Mouse (Mus musculus) lung, adult 18-20 months (tissue): Measurements from ENCODE around the gene Plcg1.

Source experiments
- DNase-seq, 2 experiments: peaks; one replicate each; pipeline ENCODE4 v3.0.0; 2022; ENCODE audit warnings: mixed read lengths in 2 of 2

The Plcg1 gene

DNA sequence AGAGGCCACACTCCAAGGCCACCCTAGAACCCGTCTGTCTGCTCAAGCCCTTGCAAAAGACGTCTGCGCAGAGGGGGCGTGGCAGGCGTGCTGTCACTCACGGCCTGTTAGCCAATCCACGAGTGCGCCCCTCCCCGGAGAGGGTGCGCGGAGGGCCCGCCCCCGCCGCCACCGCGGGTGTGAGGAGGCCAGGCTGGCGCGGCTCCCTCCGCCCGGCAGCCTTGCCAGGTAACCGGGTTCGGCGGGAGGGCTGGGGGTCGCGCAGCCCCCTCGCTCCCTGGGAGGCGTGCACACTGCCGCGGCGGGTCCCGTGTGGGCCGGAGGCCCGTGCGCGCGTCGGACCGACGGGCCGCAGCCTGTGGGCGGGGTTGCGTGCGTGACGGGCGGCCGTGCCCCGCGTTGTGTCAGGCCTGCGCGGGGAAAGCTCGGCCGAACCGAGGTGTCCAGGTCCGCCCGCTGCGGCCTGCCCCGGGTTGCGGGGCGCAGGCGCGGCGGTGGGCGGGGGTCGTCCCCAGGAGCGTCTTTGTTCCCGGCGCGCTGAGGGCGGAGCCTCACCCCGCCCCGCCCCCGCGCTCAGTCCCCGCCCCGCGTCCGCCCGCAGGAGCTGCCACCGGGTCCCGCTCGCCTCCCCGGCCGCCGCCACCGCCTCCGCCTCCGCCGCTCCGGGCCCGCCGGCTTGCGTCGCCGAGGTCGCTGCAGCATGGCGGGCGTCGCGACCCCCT lies at the start of gene Plcg1:
Plcg1 (plus strand) TSS at position 184 of the 722 bp plus-strand sequence.
- DNase-seq: peak; percentile 94 to 95

- peak; percentile 86 to 91 for DNase-seq
Observed at GRCm38 (mm10) chr2:160700271-160700670, 30.8 kb upstream of the Plcg1 start.

DNA sequence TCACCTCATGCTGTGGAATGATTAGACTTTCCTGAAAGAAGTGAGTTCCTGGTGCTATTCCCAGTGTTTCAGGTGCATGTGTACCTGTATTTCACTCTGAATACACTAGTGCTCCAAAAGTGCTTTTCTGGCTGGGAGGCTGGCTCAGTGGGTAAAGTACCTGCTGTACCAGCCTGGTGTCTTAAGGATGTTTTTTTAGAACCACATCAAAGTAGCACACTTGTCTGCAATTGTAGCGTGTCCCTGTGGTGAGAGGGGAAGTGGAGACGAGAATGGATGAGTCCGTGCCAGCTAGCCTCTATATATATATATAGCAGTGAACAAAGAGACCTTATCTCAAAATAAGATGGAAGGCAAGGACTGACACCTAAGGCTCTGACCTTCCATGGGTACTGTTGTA lies 29.5 kb upstream of the Plcg1 start:
- no peak for DNase-seq

DNA sequence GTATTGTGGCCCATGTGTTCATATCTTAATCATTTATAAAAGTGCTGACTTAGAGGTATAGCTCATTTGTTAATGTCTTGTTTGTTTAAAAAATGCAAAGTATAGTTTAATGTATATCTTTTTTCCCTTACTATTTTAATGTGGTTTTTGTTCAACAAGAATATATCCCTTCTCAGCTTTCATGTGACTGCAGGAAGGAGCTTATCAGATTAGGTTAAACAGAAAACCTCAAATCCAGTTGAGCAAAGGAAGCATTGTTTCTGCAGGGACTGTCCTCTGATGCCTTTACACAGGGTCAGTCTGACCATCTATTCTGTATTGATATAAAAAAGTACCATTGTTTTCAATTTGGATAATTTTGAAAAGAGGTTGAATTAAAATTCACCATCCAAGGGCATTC lies 28.3 kb upstream of the Plcg1 start:
- DNase-seq: no peak

- DNase-seq: no peak
Observed at GRCm38 (mm10) chr2:160707673-160708072, 23.4 kb upstream of the Plcg1 start.

DNA sequence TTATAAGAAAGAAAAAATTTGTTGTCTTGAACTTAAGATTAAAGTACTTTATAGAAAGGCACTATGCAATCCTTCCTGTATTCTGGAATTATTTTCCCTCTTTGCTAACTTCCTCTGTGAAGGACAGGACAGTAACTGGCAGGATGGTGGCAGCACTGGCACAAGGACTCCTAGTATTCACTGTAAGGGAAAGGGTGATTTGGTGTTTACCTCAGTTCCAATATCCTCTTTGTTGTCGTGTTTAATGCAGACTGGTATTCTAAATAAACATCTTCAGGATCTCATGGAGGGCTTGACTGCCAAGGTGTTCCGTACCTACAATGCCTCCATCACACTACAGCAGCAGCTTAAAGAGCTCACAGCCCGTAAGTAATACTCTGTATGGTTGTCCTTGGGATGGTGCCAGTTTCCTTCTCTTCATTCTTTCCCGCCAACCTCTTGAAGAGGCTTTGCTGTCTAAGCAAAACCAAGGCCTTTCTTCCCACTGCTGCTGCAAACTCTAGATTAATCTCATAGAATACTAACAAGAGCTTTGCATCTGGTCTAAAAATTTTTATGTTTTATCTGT lies 15.6 kb upstream of the Plcg1 start:
- no peak for DNase-seq

DNA sequence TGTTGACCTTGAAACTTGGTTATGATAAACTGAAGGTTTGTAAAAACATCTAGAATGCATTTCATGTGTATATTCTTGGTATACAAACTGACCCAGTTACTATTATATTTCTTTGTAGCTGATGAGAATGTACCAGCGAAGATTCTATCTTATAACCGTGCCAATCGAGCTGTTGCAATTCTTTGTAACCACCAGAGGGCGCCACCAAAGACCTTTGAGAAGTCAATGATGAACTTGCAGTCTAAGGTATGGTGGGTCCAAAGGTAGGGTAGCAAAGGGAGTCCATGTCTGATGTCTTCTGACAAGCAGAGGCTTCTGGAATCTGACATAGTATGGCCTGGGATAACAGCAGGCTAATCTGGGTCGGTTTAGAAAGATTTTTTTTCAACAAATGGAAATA lies 13.8 kb upstream of the Plcg1 start:
- DNase-seq: no peak

- DNase-seq: peak; percentile 93 to 94
Observed at GRCm38 (mm10) chr2:160718811-160719210, 12.3 kb upstream of the Plcg1 start.

GRCm38 (mm10) chr2:160722714-160723113 lies 8.4 kb upstream of the Plcg1 start:
- no peak for DNase-seq

GRCm38 (mm10) chr2:160723613-160724375 lies 7.3 kb upstream of the Plcg1 start:
- DNase-seq: no peak

- no peak for DNase-seq
Observed at GRCm38 (mm10) chr2:160724536-160724935, 6.6 kb upstream of the Plcg1 start.

DNA sequence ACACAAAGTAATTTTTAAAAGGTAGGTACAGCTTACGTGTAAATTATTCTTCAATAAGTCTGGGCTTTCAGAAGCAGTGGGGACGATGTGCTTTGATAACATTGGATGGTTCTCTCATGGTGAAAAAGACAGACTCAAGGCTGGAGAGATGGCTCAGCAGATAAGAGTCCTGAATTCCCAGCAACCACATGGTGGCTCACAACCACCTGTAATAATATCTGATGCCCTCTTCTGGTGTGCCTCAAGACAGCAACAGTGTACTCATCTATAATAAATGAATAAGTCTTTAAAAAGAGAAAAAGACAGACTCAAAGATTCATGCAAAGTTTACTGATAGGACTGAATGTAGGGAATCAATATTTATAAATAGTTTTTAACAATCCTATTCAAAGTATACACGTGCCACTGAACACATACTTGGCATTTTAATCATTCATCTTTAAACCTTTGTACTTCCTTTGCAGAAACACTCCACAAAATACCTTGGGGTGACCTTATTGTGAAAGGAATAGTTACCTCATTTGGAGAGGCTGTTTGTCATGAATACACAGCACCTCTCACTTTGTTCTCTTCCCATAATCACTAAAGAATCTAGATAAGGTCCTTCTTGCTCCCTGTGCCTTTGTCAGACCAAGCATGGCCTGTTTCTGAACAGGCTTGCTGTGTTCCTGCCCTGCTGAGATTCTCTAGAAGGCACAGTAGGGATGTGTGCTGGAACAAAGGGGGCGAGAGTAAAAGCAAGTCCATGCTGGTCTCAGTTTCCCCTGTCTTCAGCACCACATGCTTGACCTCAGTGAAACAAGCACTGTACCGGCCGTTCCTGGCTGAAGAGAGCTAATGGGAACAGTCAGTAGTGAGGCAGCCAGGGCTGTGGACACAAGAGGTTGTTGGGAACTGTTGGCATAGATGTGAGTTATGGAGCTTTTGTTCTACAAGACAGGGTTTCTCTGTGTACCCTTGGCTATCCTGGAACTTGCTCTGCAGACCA lies 4.9 kb upstream of the Plcg1 start:
- no peak for DNase-seq

DNA sequence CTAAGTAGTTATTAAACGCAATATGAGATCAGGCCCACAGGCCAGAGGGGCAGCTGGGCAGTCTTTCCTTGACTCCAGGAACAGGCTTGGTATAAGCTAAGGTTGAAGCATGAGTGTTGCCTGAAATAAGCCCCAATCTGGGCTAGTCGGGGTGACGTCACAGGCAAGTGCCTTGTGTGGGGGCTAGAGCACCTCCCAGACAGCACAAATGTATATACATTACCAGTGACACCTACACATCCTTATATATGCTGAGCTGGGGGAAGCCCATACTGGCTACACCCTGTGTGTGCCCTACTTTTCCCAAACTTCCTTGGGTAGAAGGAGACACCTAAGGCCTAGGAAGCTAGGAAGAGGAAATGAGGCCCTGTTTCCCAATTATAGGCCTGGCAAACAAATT lies 2.1 kb upstream of the Plcg1 start:
- DNase-seq: peak in 1 of 2 experiments; percentile 3

GRCm38 (mm10) chr2:160729436-160729835 lies 1.7 kb upstream of the Plcg1 start:
- peak; percentile 64 to 76 for DNase-seq

- DNase-seq: peak; percentile 56 to 67
Observed at GRCm38 (mm10) chr2:160729851-160730796, 976 bp upstream of the Plcg1 start.

GRCm38 (mm10) chr2:160730797-160731116 lies 343 bp upstream of the Plcg1 start:
- no peak for DNase-seq

- peak; percentile 75 to 84 for DNase-seq
Observed at GRCm38 (mm10) chr2:160731839-160732261, 750 bp downstream of the Plcg1 start.

DNA sequence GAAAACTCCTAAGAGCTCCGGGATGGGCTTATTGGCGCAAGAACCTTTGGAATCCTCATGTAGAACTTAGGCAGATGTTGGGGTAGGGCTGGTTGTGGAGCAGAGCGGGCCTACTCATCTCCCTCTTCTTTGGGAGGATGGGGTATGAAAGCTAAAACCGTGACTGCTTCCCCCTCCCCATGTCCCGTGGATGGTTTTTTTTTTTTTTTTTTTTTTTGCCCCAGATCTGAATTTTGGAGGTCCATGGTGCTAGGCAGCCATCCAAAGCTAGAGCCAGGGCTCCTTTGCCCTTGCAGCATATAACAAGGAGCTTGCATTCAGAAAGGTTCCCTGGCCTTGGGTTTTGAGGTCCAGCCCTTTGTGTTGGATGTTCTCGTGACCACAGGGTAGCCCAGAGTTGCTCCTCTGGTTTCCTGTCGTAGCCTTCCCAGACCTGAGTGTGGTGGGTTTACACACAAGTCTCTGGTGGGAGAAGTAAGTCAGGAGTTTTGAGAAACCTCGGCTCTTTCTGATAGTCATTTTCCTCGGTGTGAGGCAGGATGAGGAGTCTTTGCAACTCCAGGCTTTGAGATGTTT lies 1.4 kb downstream of the Plcg1 start:
- DNase-seq: peak in 1 of 2 experiments; percentile 8

- peak in 1 of 2 experiments; percentile 15 for DNase-seq
Observed at GRCm38 (mm10) chr2:160733131-160733531, 2.0 kb downstream of the Plcg1 start.

- DNase-seq: no peak
Observed at GRCm38 (mm10) chr2:160734331-160734730, 3.2 kb downstream of the Plcg1 start.

DNA sequence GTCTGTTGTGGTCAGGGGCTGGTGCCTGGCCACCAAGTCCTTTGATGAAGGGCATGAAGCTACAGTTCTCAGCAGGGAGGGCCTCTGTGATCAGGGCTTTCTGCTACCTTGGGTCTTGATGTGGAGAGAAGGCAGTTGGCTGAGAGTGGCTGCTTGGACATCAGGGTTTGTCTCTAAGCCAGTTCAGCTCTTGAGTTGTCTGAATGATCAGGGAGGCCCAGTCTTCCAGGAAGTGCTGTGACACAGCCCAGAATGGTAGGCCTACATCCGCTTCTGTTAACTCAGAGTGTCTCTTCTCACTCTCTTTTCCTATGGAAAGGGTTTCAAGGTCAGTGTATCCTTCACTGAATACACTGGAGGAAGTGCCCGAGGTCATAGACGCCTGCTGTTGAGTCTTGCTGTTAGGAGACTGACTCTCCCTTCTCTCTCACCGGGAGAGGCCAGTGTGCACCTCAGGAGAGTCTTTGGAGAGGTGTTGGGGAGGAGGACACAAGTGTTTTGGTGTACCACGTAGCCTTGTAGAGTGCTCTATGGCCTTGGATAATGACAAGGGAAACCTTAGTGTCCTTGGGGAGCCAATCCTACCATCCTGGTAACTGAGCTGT lies 4.7 kb downstream of the Plcg1 start:
- no peak for DNase-seq
